Mouse (Mus musculus): Measurements from ENCODE around the gene Fry. TPM values are rescaled to one million over a fixed set of nuclear protein-coding genes. Genes with fewer than 3 reads are reported as not detected.
A peak's percentile ranks its signal among the peaks of the same experiment; 100 is the strongest.

The Fry gene
- polyA plus RNA-seq, 1 experiment from 2014 or later, result 10.8 TPM

DNA sequence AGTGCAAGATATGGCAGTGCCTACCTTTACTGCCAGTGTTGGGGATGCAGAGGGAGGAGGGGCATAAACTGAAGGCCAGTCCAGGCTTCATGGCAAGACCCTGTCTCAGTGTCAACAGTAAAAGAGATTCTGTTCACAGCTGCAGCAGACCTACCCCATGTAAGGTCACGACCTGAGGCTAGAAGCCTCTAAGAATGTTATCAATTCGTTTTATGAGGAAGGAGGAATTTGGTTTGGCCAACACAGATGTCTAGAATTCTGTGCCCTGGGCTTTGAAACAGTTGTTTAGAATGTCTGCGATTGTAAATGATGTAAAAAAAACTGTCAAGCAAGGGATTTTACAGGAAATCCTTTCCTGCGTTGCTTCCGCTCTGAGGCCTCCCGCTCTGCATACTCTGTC, 299.6 kb downstream of the Fry start:
- WGBS, result 19% methylated on average over 6 of the region's 6 CpGs
- no peaks in the 10 kb centered on the region for H3K27me3 ChIP-seq
- no peak overlapping the region for H3K9ac ChIP-seq
- H3K36me3 ChIP-seq, result peaks cover 23% of the 10 kb centered on the region
- no peak overlapping the region for H3K4me3 ChIP-seq
- 0 out of 2 replicates have a peak, but pooled peaks cover 6% of the 10 kb centered on the region for H3K4me1 ChIP-seq
- peak; percentile 37; the same call in 1 of the 2 replicates for ATAC-seq (ENCODE audit: low FRiP score, low read depth)
- H3K9me3 ChIP-seq, result peaks cover 6% of the 10 kb centered on the region; the same call in 1 of the 2 replicates
- no peak overlapping the region for H3K4me2 ChIP-seq (replicated peaks)
- no peak overlapping the region for H3K27ac ChIP-seq

DNA sequence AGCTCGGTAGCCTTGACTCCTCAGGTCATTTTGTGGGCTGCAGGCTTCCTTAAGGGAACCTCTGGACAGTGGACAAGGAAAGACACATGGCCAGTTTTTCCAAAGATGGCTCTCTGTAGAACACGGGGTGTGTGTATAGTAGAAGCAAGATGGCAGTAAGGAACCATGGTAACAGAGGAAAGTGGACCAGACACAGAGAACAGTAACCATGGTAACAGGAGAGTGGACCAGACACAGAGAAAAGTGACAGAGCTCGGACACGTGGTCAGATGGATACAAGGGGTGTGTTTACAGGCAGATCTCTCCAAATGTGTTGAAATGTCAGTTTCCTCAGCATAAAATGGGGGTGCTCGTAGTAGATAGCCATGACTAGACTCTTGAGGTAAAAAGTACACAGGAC, 306.6 kb downstream of the Fry start:
- WGBS, result 71% methylated on average over 5 of the region's 5 CpGs
- no peak for ATAC-seq (ENCODE audit: low FRiP score, low read depth)

DNA sequence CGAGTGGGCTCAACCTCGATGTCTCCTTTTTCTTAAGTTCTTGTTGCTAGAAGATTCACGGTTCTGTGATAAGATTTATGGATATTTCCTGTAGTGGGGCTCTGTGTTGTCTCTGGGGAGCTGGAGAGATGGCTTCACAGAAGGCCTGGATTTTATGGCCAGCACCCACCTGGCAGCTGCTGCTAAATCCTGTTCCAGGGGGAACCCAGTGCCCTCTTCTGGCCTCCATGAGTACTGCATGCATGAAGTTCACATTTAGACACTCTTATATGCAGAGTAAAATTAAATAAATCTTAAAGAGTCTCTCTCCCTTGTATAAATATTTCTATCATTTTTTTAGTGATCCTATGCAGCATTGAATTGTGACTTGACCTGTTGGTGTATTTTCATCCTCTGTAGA, 308.1 kb downstream of the Fry start:
- 84% methylated on average over 3 of the region's 3 CpGs for WGBS
- ATAC-seq (ENCODE audit: low FRiP score, low read depth), result no peak
- no peaks in the 10 kb centered on the region for H3K27me3 ChIP-seq
- H3K36me3 ChIP-seq, result peaks cover 8% of the 10 kb centered on the region; the same call in 1 of the 2 replicates
- H3K9me3 ChIP-seq, result no peaks in the 10 kb centered on the region
- H3K9ac ChIP-seq, result no peak overlapping the region
- no peak overlapping the region for H3K4me2 ChIP-seq (replicated peaks)
- H3K4me1 ChIP-seq, result no peaks in the 10 kb centered on the region
- no peak overlapping the region for H3K27ac ChIP-seq
- H3K4me3 ChIP-seq, result no peak overlapping the region

More for the DNA sequence above, 306.6 kb downstream of the Fry start:
- no peak overlapping the region for H3K9ac ChIP-seq
- H3K27me3 ChIP-seq, result no peaks in the 10 kb centered on the region
- no peak overlapping the region for H3K4me2 ChIP-seq (replicated peaks)
- H3K9me3 ChIP-seq, result no peaks in the 10 kb centered on the region
- H3K4me3 ChIP-seq, result no peak overlapping the region
- no peaks in the 10 kb centered on the region for H3K4me1 ChIP-seq
- H3K27ac ChIP-seq, result no peak overlapping the region
- 0 out of 2 replicates have a peak, but pooled peaks cover 3% of the 10 kb centered on the region for H3K36me3 ChIP-seq

DNA sequence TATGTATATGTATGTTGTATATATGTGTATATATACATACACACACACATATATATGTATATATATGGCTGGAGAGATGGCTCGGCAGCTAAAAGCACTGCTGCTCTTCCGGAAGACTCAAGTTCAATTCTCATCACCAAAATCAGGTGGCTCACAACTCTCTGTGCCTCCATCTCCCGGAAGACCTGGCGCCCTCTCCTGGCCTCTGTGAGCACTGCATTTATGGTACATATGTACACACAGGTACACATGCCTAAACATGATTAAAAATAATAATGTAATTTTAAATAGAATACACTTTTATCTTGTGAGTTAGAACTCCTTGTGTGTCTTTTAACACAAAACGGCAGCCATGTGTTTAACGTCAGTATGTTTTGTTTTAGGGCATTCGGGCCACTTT, 312.8 kb downstream of the Fry start:
- WGBS, result 94% methylated on average over 7 of the region's 7 CpGs
- Histone ChIP-seq H3K4me1 (no peaks in the 10 kb centered on the region), H3K27me3 (no peaks in the 10 kb centered on the region), H3K9me3 (no peaks in the 10 kb centered on the region), H3K4me2 (replicated peaks) (no peak overlapping the region), H3K27ac (no peak overlapping the region), H3K9ac (no peak overlapping the region), H3K36me3 (peaks cover 20% of the 10 kb centered on the region), H3K4me3 (no peak overlapping the region)
- ATAC-seq (ENCODE audit: low FRiP score, low read depth), result no peak

DNA sequence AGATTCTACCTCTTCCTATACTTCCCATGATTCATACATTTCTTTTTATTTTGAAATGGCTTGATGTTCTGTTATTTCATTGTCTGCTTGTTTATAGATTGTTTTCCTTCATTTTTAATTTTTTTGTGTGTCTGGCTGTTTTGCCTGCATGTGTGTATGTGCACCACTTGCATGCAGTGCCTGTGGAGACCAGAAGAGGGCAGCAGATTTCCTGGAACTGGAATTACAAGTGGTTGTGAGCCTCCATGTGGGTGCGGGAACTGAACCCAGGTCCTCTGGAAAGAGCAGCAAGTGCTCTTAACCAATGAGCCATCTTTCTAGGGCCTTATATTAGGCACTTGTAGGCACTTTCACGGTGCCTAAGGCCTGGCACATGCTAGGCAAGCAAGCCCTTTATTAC, 314.5 kb downstream of the Fry start:
- Histone ChIP-seq H3K27me3 (0 out of 2 replicates have a peak, but pooled peaks cover 3% of the 10 kb centered on the region), H3K4me3 (no peak overlapping the region), H3K36me3 (peaks cover 20% of the 10 kb centered on the region), H3K4me2 (replicated peaks) (no peak overlapping the region), H3K27ac (no peak overlapping the region), H3K4me1 (0 out of 2 replicates have a peak, but pooled peaks cover 5% of the 10 kb centered on the region), H3K9ac (no peak overlapping the region), H3K9me3 (no peaks in the 10 kb centered on the region)
- WGBS, result 94% methylated on average over 2 of the region's 2 CpGs
- ATAC-seq (ENCODE audit: low FRiP score, low read depth), result no peak

DNA sequence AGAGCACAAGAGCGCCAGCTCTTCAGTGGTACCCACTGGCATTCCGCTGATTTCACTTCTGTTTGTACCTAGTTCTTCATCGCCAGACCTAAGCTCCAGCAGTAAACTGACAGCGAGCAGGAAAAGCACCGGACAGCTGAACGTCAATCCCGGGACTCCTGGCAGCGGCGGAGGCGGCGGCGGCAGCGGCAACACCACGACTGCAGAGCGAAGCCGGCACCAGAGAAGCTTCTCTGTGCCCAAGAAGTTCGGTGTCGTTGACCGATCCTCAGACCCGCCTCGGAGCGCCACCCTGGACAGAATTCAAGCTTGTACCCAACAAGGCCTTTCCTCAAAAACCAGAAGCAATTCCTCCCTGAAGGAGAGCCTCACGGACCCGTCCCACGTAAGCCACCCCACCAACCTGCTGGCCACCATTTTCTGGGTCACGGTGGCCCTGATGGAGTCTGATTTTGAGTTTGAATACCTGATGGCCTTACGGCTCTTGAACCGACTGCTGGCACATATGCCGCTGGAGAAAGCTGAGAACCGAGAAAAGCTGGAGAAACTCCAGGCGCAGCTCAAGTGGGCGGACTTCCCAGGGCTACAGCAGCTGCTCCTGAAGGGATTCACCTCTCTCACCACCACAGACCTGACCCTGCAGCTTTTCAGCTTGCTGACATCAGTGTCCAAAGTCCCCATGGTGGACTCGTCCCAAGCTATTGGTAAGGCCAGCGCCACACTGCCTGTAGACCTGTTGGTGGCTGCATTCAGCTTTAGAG, 318.4 kb downstream of the Fry start:
- Histone ChIP-seq H3K27ac (no peak overlapping the region), H3K4me3 (peak overlapping the region; percentile 36), H3K27me3 (0 out of 2 replicates have a peak, but pooled peaks cover 3% of the 10 kb centered on the region), H3K9me3 (no peaks in the 10 kb centered on the region), H3K4me2 (replicated peaks) (peak overlapping the region; percentile 62), H3K4me1 (0 out of 2 replicates have a peak, but pooled peaks cover 5% of the 10 kb centered on the region), H3K9ac (peak overlapping the region; percentile 58), H3K36me3 (peaks cover 13% of the 10 kb centered on the region)
- ATAC-seq (ENCODE audit: low FRiP score, low read depth), result no peak; the same call in 1 of the 2 replicates
- WGBS, result 25% methylated on average over 34 of the region's 34 CpGs

DNA sequence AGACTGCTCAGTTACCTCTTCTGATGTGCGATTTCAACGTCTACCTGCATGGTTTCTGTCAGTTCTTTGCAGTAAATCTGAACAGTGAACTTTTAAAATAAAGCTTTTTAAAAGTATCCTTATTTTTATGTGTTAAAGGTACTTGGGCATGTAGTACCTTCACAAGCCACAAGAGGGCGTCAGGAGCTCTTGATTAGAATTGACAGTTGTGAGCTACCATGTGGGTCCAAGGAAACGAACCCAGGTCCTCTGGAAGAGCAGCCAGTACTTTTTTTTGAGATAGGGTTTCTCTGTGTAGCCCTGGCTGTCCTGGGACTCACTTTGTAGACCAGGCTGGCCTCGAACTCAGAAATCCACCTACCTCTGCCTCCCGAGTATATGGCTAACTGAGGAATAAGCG, 323.2 kb downstream of the Fry start:
- no peaks in the 10 kb centered on the region for H3K9me3 ChIP-seq
- H3K27ac ChIP-seq, result no peak overlapping the region
- no peak for ATAC-seq (ENCODE audit: low FRiP score, low read depth)
- H3K36me3 ChIP-seq, result no peaks in the 10 kb centered on the region; the same call in 1 of the 2 replicates
- H3K4me2 ChIP-seq (replicated peaks), result no peak overlapping the region
- H3K9ac ChIP-seq, result no peak overlapping the region
- 38% methylated on average over 7 of the region's 7 CpGs for WGBS
- 0 out of 2 replicates have a peak, but pooled peaks cover 3% of the 10 kb centered on the region for H3K27me3 ChIP-seq
- no peak overlapping the region for H3K4me3 ChIP-seq
- H3K4me1 ChIP-seq, result 0 out of 2 replicates have a peak, but pooled peaks cover 5% of the 10 kb centered on the region

DNA sequence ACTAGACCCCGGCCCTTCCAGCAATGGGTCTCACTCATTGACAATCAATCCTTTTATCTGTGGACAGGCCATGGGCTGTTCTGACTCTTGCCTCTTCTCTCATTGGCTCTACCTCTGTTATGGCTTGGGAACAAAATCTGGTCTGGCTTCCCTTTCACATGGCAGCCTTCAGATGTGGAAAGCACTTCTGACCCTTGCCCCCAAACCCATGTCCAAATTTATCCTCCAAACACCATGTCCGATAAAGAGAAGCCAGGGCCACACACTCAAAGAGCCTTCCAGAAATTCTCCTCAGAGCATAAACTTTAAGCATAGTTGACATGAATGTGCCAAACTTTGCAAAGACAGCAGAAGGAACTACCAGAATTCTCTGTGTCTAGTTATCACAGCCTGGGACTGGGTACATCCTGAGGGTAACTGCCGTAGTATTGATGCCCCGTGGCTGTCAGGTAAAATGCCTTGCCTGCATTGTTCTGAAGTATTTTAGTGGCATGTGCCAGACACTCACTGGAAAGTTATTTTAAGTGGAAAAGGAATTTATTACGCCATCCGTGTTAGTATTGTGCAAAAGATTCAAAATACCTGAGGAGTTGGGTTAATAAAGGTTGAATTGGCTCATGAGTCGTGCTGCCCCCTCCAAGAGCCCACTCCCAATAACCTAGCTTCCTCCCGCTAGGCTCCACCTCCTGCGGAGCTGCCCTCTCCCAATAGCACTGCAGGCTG, 333.0 kb downstream of the Fry start:
- Histone ChIP-seq H3K4me1 (no peaks in the 10 kb centered on the region), H3K27me3 (no peaks in the 10 kb centered on the region), H3K4me3 (no peak overlapping the region), H3K9me3 (0 out of 2 replicates have a peak, but pooled peaks cover 10% of the 10 kb centered on the region), H3K9ac (no peak overlapping the region), H3K4me2 (replicated peaks) (no peak overlapping the region), H3K27ac (no peak overlapping the region), H3K36me3 (peaks cover 34% of the 10 kb centered on the region)
- 78% methylated on average over 9 of the region's 9 CpGs for WGBS
- no peak for ATAC-seq (ENCODE audit: low FRiP score, low read depth)

DNA sequence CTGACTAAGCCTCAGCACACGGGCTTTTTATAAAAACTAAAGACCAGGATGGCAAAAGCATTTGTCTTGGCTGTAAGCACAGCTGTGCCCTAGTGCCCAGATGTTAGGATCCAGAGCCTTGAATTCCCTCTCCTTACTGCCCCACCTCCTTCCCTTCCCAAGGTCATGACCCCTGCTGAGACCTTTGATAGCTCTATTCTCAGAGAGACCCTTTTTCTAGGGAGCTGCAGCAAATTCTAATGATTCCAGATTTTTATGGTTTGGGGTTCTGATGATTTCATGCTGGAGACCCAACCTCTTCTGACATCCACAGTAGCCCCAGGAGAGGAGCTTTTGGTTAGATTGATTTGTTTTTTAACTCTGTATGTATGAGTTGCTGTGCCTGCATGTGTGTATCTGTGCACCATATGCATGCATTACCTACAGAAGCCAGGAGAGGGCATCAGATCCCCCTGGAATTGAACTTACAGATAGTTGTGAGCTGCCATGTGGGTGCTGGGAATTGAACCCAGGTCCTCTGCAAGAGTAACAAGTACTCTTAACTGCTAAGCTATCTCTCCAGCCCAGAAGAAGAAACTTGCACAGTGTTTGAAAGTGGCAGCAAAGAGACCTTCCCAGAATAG, 333.7 kb downstream of the Fry start:
- Histone ChIP-seq H3K9ac (no peak overlapping the region), H3K4me2 (replicated peaks) (no peak overlapping the region), H3K9me3 (0 out of 2 replicates have a peak, but pooled peaks cover 10% of the 10 kb centered on the region), H3K27ac (no peak overlapping the region), H3K36me3 (peaks cover 34% of the 10 kb centered on the region), H3K4me3 (no peak overlapping the region), H3K27me3 (no peaks in the 10 kb centered on the region), H3K4me1 (no peaks in the 10 kb centered on the region)
- no peak for ATAC-seq (ENCODE audit: low FRiP score, low read depth)
- 20% methylated on average over 1 of the region's 1 CpGs for WGBS

DNA sequence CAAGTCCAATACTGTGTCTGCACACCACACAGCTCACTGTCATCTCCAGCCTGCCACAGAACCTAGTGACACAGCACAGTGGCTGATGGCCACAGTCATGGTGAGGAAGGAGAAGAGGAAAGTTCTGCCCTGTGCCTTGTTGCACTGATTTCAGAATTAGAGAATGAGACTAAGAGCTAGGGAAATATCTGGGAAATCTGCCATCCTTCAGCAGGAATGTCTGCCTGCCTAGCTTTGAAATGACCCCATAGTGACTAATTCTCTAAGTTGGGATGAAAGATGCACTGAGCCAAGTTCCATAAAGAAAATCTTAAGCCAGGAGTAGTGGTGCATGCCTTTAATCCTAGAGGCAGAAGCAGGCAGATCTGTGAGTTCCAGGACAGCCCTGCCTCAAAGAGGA, 334.2 kb downstream of the Fry start:
- peaks cover 2% of the 10 kb centered on the region for H3K4me1 ChIP-seq
- H3K4me3 ChIP-seq, result no peak overlapping the region
- H3K36me3 ChIP-seq, result peaks cover 34% of the 10 kb centered on the region
- no peak overlapping the region for H3K27ac ChIP-seq
- ATAC-seq (ENCODE audit: low FRiP score, low read depth), result no peak
- no peak overlapping the region for H3K4me2 ChIP-seq (replicated peaks)
- H3K9ac ChIP-seq, result no peak overlapping the region
- 0 out of 2 replicates have a peak, but pooled peaks cover 10% of the 10 kb centered on the region for H3K9me3 ChIP-seq
- no peaks in the 10 kb centered on the region for H3K27me3 ChIP-seq

DNA sequence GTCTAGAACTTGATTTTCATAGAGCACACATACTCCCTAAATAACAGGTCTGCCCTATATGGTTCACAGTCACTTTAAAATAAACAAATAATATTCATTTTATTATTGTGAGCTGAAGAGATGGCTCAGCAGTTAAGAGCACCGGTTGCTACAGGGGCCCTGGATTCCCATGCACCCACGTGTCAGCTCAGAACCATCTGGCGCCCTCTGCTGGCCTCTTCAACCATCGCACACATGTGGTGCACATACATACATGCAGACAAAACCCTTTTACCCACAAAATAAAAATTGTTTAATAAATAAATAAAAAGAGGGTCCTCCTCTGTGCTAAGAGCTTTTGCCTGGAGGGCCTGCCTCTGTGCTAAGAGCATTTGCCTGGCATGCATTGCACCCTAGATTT, 335.0 kb downstream of the Fry start:
- Histone ChIP-seq H3K27me3 (no peaks in the 10 kb centered on the region), H3K4me2 (replicated peaks) (no peak overlapping the region), H3K4me3 (no peak overlapping the region), H3K4me1 (peaks cover 11% of the 10 kb centered on the region), H3K36me3 (peaks cover 34% of the 10 kb centered on the region), H3K9me3 (0 out of 2 replicates have a peak, but pooled peaks cover 10% of the 10 kb centered on the region), H3K27ac (no peak overlapping the region), H3K9ac (no peak overlapping the region)
- ATAC-seq (ENCODE audit: low FRiP score, low read depth), result no peak
- 82% methylated on average over 4 of the region's 4 CpGs for WGBS
